Mouse (Mus musculus) forebrain, embryonic 16.5 days (tissue): ENCODE measurements at regions not wholly inside any gene's neighbourhood (a gene's known extent, or its start where the extent isn't known, plus 50 kb on each side); places are given as distances from the start of the nearest gene placed in this dataset.
"Not testable (repeated sequence)": the region's sequence is repeated elsewhere in the genome, so short reads cannot be mapped to it uniquely, and the experiment has no call there.

ENCODE experiments used
- ATAC-seq: fragments of 200-750 bp; cut with Nextera tagmentation; 2 replicates; pipeline ENCODE4 v1.8.0; 2017; ENCODE audit warnings: mild to moderate bottlenecking, moderate library complexity
- H3K27ac ChIP-seq: fragments of 300-500 bp; sonication (generic); 2 replicates; pipeline ENCODE4 v1.5.1; 2014; ENCODE audit warnings: low read length, control low read depth
- H3K27me3 ChIP-seq: fragments of 300-500 bp; sonication (generic); replicated peaks from 2 replicates; pipeline ENCODE4 v1.6.1; 2014; ENCODE audit warnings: low read length; ENCODE audit not compliant: control insufficient read depth, insufficient read depth
- H3K36me3 ChIP-seq: fragments of 300-500 bp; sonication (generic); 2 replicates; pipeline ENCODE4 v1.6.1; 2014; ENCODE audit not compliant: control insufficient read depth, insufficient read depth
- H3K4me1 ChIP-seq: fragments of 300-500 bp; sonication (generic); replicated peaks from 2 replicates; pipeline ENCODE4 v1.6.1; 2014; ENCODE audit warnings: low read length; ENCODE audit not compliant: control insufficient read depth, insufficient read depth
- H3K4me2 ChIP-seq: fragments of 300-500 bp; sonication (generic); 2 replicates; pipeline ENCODE4 v1.6.1; 2014; ENCODE audit warnings: mild to moderate bottlenecking, low read length, control low read depth
- H3K4me3 ChIP-seq: fragments of 300-500 bp; sonication (generic); replicated peaks from 2 replicates; pipeline ENCODE4 v1.5.1; 2014; ENCODE audit warnings: mild to moderate bottlenecking, low read length, control low read depth
- H3K9ac ChIP-seq: fragments of 300-500 bp; sonication (generic); replicated peaks from 2 replicates; pipeline ENCODE4 v1.6.1; 2014; ENCODE audit warnings: low read depth, low read length, control low read depth
- H3K9me3 ChIP-seq: fragments of 300-500 bp; sonication (generic); 2 replicates; pipeline ENCODE4 v1.6.1; 2016; ENCODE audit warnings: low read length; ENCODE audit not compliant: control insufficient read depth
- WGBS: fragments of 180-500 bp; shearing (Covaris S2); extraction: QIAGEN DNeasy Blood & Tissue Kit; methylation state at CpG from one replicate; pipeline ENCODE4 v1.1.7; 2014; 5-methylcytosine and 5-hydroxymethylcytosine counted together

GRCm38 (mm10) chr2:3910086-3910891 lies 107.2 kb upstream of the Frmd4a start:
- no peaks in the 10 kb centered on the region for H3K9me3 ChIP-seq
- no peak overlapping the region for H3K4me3 ChIP-seq
- peak; percentile 84 for ATAC-seq
- H3K4me1 ChIP-seq, result peaks cover 18% of the 10 kb centered on the region
- no peak overlapping the region for H3K9ac ChIP-seq
- no peak overlapping the region for H3K4me2 ChIP-seq
- no peaks in the 10 kb centered on the region for H3K27me3 ChIP-seq
- 48% methylated on average over 9 of the region's 9 CpGs for WGBS
- no peaks in the 10 kb centered on the region for H3K36me3 ChIP-seq
- H3K27ac ChIP-seq, result peak overlapping the region; percentile 84

GRCm38 (mm10) chr2:3915141-3915540 lies 102.4 kb upstream of the Frmd4a start:
- H3K36me3 ChIP-seq, result no peaks in the 10 kb centered on the region

GRCm38 (mm10) chr2:3916365-3916764 lies 101.2 kb upstream of the Frmd4a start:
- WGBS, result 91% methylated on average over 3 of the region's 3 CpGs

More at GRCm38 (mm10) chr2:3915141-3915540, 102.4 kb upstream of the Frmd4a start:
- H3K27me3 ChIP-seq, result no peaks in the 10 kb centered on the region
- H3K4me3 ChIP-seq, result no peak overlapping the region
- peaks cover 3% of the 10 kb centered on the region; the same call in 1 of the 2 replicates for H3K4me1 ChIP-seq
- H3K9ac ChIP-seq, result no peak overlapping the region
- 82% methylated on average over 7 of the region's 7 CpGs for WGBS
- H3K27ac ChIP-seq, result no peak overlapping the region
- no peaks in the 10 kb centered on the region for H3K9me3 ChIP-seq
- H3K4me2 ChIP-seq, result no peak overlapping the region
- ATAC-seq, result no peak

GRCm38 (mm10) chr2:3918156-3918555 lies 99.4 kb upstream of the Frmd4a start:
- H3K9me3 ChIP-seq, result no peaks in the 10 kb centered on the region
- no peak overlapping the region for H3K4me3 ChIP-seq
- no peaks in the 10 kb centered on the region for H3K36me3 ChIP-seq
- no peak overlapping the region for H3K4me2 ChIP-seq
- WGBS, result 66% methylated on average over 6 of the region's 6 CpGs
- no peak overlapping the region for H3K27ac ChIP-seq
- H3K9ac ChIP-seq, result no peak overlapping the region
- no peaks in the 10 kb centered on the region for H3K27me3 ChIP-seq
- no peak for ATAC-seq
- no peaks in the 10 kb centered on the region for H3K4me1 ChIP-seq

More at GRCm38 (mm10) chr2:3916365-3916764, 101.2 kb upstream of the Frmd4a start:
- no peaks in the 10 kb centered on the region for H3K36me3 ChIP-seq
- H3K4me2 ChIP-seq, result no peak overlapping the region
- no peaks in the 10 kb centered on the region for H3K4me1 ChIP-seq
- H3K27ac ChIP-seq, result no peak overlapping the region
- no peaks in the 10 kb centered on the region for H3K9me3 ChIP-seq
- H3K27me3 ChIP-seq, result no peaks in the 10 kb centered on the region
- no peak for ATAC-seq
- H3K9ac ChIP-seq, result no peak overlapping the region
- H3K4me3 ChIP-seq, result no peak overlapping the region

- Histone ChIP-seq H3K9me3 (no peaks in the 10 kb centered on the region), H3K36me3 (no peaks in the 10 kb centered on the region), H3K4me3 (no peak overlapping the region), H3K27ac (no peak overlapping the region), H3K27me3 (no peaks in the 10 kb centered on the region), H3K4me2 (no peak overlapping the region), H3K4me1 (no peaks in the 10 kb centered on the region), H3K9ac (no peak overlapping the region)
- 32% methylated on average over 3 of the region's 3 CpGs for WGBS
- no peak for ATAC-seq
Observed at GRCm38 (mm10) chr2:3919893-3920292, 97.6 kb upstream of the Frmd4a start.

GRCm38 (mm10) chr2:3921084-3921483 lies 96.4 kb upstream of the Frmd4a start:
- WGBS, result 94% methylated on average over 2 of the region's 2 CpGs
- ATAC-seq, H3K9ac ChIP-seq, H3K4me3 ChIP-seq, H3K9me3 ChIP-seq, H3K4me1 ChIP-seq, H3K27ac ChIP-seq, H3K4me2 ChIP-seq, H3K27me3 ChIP-seq, H3K36me3 ChIP-seq: not testable (repeated sequence)

GRCm38 (mm10) chr2:3922739-3923138 lies 94.8 kb upstream of the Frmd4a start:
- Histone ChIP-seq H3K4me3 (no peak overlapping the region), H3K4me2 (no peak overlapping the region), H3K9ac (no peak overlapping the region), H3K36me3 (no peaks in the 10 kb centered on the region), H3K27me3 (no peaks in the 10 kb centered on the region), H3K9me3 (no peaks in the 10 kb centered on the region), H3K4me1 (no peaks in the 10 kb centered on the region; the same call in 1 of the 2 replicates), H3K27ac (no peak overlapping the region)
- 95% methylated on average over 4 of the region's 4 CpGs for WGBS
- ATAC-seq, result no peak

- ATAC-seq, result no peak
- Histone ChIP-seq H3K4me3 (no peak overlapping the region), H3K27ac (no peak overlapping the region), H3K9ac (no peak overlapping the region), H3K9me3 (no peaks in the 10 kb centered on the region), H3K4me1 (no peaks in the 10 kb centered on the region; the same call in 1 of the 2 replicates), H3K4me2 (no peak overlapping the region), H3K36me3 (no peaks in the 10 kb centered on the region), H3K27me3 (no peaks in the 10 kb centered on the region)
- 63% methylated on average over 6 of the region's 6 CpGs for WGBS
Observed at GRCm38 (mm10) chr2:3924696-3925095, 92.8 kb upstream of the Frmd4a start.

- H3K9me3 ChIP-seq, result no peaks in the 10 kb centered on the region
- ATAC-seq, result 0 out of 2 replicates have a peak, but pooled peaks have one; percentile 47
- H3K4me1 ChIP-seq, result no peaks in the 10 kb centered on the region; the same call in 1 of the 2 replicates
- no peak overlapping the region for H3K9ac ChIP-seq
- no peaks in the 10 kb centered on the region for H3K27me3 ChIP-seq
- WGBS, result 54% methylated on average over 3 of the region's 3 CpGs
- no peak overlapping the region for H3K4me2 ChIP-seq
- no peaks in the 10 kb centered on the region for H3K36me3 ChIP-seq
- H3K4me3 ChIP-seq, result no peak overlapping the region
- no peak overlapping the region for H3K27ac ChIP-seq
Observed at GRCm38 (mm10) chr2:3925199-3925598, 92.3 kb upstream of the Frmd4a start.
